Mouse (Mus musculus) lung, postnatal 0 days (tissue): ENCODE data around the gene Cenpx.

Source experiments
- CTCF ChIP-seq: IDR thresholded peaks from 2 replicates; pipeline ENCODE4 v1.5.1; 2016; ENCODE audit warnings: antibody characterized with exemption, mild to moderate bottlenecking
- EP300 ChIP-seq: IDR thresholded peaks from 2 replicates; pipeline ENCODE4 v1.6.1; 2016; ENCODE audit warnings: antibody characterized with exemption, mild to moderate bottlenecking, control low read depth

GRCm38 (mm10) chr11:120707225-120707624 is 6.3 kb downstream of the Cenpx start:
- TF ChIP-seq CTCF (no peak), EP300 (no peak)
